Mouse (Mus musculus) c-Kit-negative CD71-positive TER-119-positive erythroid progenitor cells, embryonic 14.5 days (primary cell): ENCODE measurements at regions not wholly inside any gene's neighbourhood (a gene's known extent, or its start where the extent isn't known, plus 50 kb on each side); places are given as distances from the start of the nearest gene placed in this dataset.

Experiments
- DNase-seq: peaks from one replicate; pipeline ENCODE4 v3.0.0-alpha.2; 2013; ENCODE audit warnings: low read depth, low spot score

- no peak for DNase-seq
Observed at GRCm38 (mm10) chr11:20985069-20985759, 105.9 kb upstream of the Peli1 start.

GRCm38 (mm10) chr11:20985771-20986170 is 105.3 kb upstream of the Peli1 start:
- no peak for DNase-seq

GRCm38 (mm10) chr11:20987171-20987815 is 103.8 kb upstream of the Peli1 start:
- DNase-seq: no peak

- DNase-seq: no peak
Observed at GRCm38 (mm10) chr11:20987841-20988251, 103.2 kb upstream of the Peli1 start.

- DNase-seq: no peak
Observed at GRCm38 (mm10) chr11:20988871-20989270, 102.2 kb upstream of the Peli1 start.

- DNase-seq: peak; percentile 4
Observed at GRCm38 (mm10) chr11:20993580-20993979, 97.5 kb upstream of the Peli1 start.

GRCm38 (mm10) chr11:21001400-21001799 is 89.7 kb upstream of the Peli1 start:
- DNase-seq: no peak

- no peak for DNase-seq
Observed at GRCm38 (mm10) chr11:21007222-21007621, 83.9 kb upstream of the Peli1 start.

GRCm38 (mm10) chr11:21009505-21009904 is 81.6 kb upstream of the Peli1 start:
- DNase-seq: no peak

GRCm38 (mm10) chr11:21010867-21011266 is 80.2 kb upstream of the Peli1 start:
- no peak for DNase-seq

- DNase-seq: no peak
Observed at GRCm38 (mm10) chr11:21014250-21014649, 76.8 kb upstream of the Peli1 start.

GRCm38 (mm10) chr11:21015536-21015935 is 75.6 kb upstream of the Peli1 start:
- no peak for DNase-seq

- DNase-seq: no peak
Observed at GRCm38 (mm10) chr11:21016133-21016746, 74.9 kb upstream of the Peli1 start.

- no peak for DNase-seq
Observed at GRCm38 (mm10) chr11:21016791-21017329, 74.2 kb upstream of the Peli1 start.

GRCm38 (mm10) chr11:21019829-21020228 is 71.3 kb upstream of the Peli1 start:
- no peak for DNase-seq

- no peak for DNase-seq
Observed at GRCm38 (mm10) chr11:21024111-21024510, 67.0 kb upstream of the Peli1 start.

- no peak for DNase-seq
Observed at GRCm38 (mm10) chr11:21024521-21024920, 66.6 kb upstream of the Peli1 start.

- no peak for DNase-seq
Observed at GRCm38 (mm10) chr11:21027299-21027698, 63.8 kb upstream of the Peli1 start.

GRCm38 (mm10) chr11:21030362-21030761 is 60.7 kb upstream of the Peli1 start:
- no peak for DNase-seq

- no peak for DNase-seq
Observed at GRCm38 (mm10) chr11:21031816-21032215, 59.3 kb upstream of the Peli1 start.

GRCm38 (mm10) chr11:21033234-21033822 is 57.8 kb upstream of the Peli1 start:
- no peak for DNase-seq

- DNase-seq: no peak
Observed at GRCm38 (mm10) chr11:21033823-21034401, 57.2 kb upstream of the Peli1 start.
